Mouse (Mus musculus): Measurements from ENCODE around the gene Gm9821.

- TF ChIP-seq CTCF (IDR thresholded peaks at IDR 0.05; ENCODE audit: extremely low read depth, insufficient read length, insufficient replicate concordance, low read depth, low read length) (no peak), POLR2A (IDR thresholded peaks at IDR 0.05; ENCODE audit: low read depth, low read length) (no peak)
Measured at GRCm38 (mm10) chr2:91984906-91985525, 39.5 kb downstream of the Gm9821 start.
